Mouse (Mus musculus): ENCODE measurements at regions not wholly inside any gene's neighbourhood (a gene's known extent, or its start where the extent isn't known, plus 50 kb on each side); places are given as distances from the start of the nearest gene placed in this dataset.

DNA sequence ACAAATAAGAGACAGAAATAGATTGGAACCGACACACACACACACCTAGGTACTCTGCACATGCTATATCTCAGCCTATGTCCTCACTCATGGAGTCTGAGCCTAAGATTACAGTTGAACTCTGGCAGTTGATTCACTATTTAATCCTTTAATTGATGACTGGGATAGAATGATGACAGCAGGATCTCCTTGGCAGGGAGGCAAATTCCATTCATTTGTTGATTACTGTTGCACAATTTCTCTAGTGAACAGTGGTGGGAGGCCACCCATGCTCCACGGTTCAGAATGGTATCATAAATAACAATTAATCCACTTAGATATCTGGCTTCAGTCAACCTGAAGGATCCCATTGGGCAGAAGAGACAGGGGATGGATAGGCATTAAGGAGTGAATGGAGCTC, 181.3 kb upstream of the Auts2 start:
- TF ChIP-seq CTCF (conservative IDR thresholded peaks at IDR 0.05; ENCODE audit: insufficient read depth, insufficient read length, low read depth, low read length) (no peak), POLR2A (IDR thresholded peaks at IDR 0.05; ENCODE audit: low read depth, low read length) (no peak)
